In genomic region chr15:41162268-41162667, GRCm38 (mm10) we compare ENCODE assay signal across 8 mouse cellular contexts.
DNase-seq lines count a peak whose midpoint lies in the region; ATAC-seq and TF ChIP-seq lines count a peak whose summit lies in the region.

No protein-coding gene starts in this region.

- DNase-seq in hindbrain, postnatal 0 days (ENCODE audit: low spot score): peak; percentile 47
- peak; percentile 45 for DNase-seq in right cerebral cortex, adult 18-20 months
- no peak for DNase-seq in right cerebral cortex, postnatal 25 days
- no peak for DNase-seq in urinary bladder, postnatal 36 days (ENCODE audit: low spot score in 2 of 2)
- DNase-seq in liver, embryonic 11.5 days (ENCODE audit: low spot score): no peak

- 0 out of 2 replicates have a peak overlapping the region, but pooled peaks have one; percentile 10 for H3K4me3 ChIP-seq in hindbrain, postnatal 0 days (ENCODE audit: low read length)
- no peak overlapping the region for H3K4me3 ChIP-seq in hindbrain, embryonic 13.5 days
- no peak overlapping the region for H3K4me3 ChIP-seq in intestine, embryonic 15.5 days (replicated peaks)
- H3K4me3 ChIP-seq in stomach, embryonic 15.5 days (replicated peaks): no peak overlapping the region
- H3K4me3 ChIP-seq in liver, embryonic 11.5 days (ENCODE audit: low read depth, low read length): no peak overlapping the region

- WGBS in hindbrain, postnatal 0 days: 24% methylated on average over 8 of the region's 8 CpGs
- 37% methylated on average over 8 of the region's 8 CpGs for WGBS in hindbrain, embryonic 13.5 days
- WGBS in intestine, embryonic 15.5 days: 31% methylated on average over 8 of the region's 8 CpGs
- 33% methylated on average over 8 of the region's 8 CpGs for WGBS in stomach, embryonic 15.5 days
- 41% methylated on average over 8 of the region's 8 CpGs for WGBS in liver, embryonic 11.5 days

- H3K4me2 ChIP-seq in hindbrain, postnatal 0 days (ENCODE audit: low read depth, low read length): peak overlapping the region; percentile 43
- no peak overlapping the region for H3K4me2 ChIP-seq in hindbrain, embryonic 13.5 days
- H3K4me2 ChIP-seq in intestine, embryonic 15.5 days (replicated peaks): peak overlapping the region; percentile 3; the same call in 1 of the 2 replicates
- H3K4me2 ChIP-seq in stomach, embryonic 15.5 days: peak overlapping the region; percentile 10; the same call in 1 of the 2 replicates
- H3K4me2 ChIP-seq in liver, embryonic 11.5 days: no peak overlapping the region

- no peaks in the 10 kb centered on the region for H3K9me3 ChIP-seq in hindbrain, postnatal 0 days (ENCODE audit: low read length)
- no peaks in the 10 kb centered on the region for H3K9me3 ChIP-seq in hindbrain, embryonic 13.5 days
- H3K9me3 ChIP-seq in intestine, embryonic 15.5 days: no peaks in the 10 kb centered on the region
- no peaks in the 10 kb centered on the region for H3K9me3 ChIP-seq in stomach, embryonic 15.5 days
- no peaks in the 10 kb centered on the region for H3K9me3 ChIP-seq in liver, embryonic 11.5 days (ENCODE audit: control insufficient read depth, low read length)

- peak overlapping the region; percentile 58 for H3K27ac ChIP-seq in hindbrain, postnatal 0 days
- H3K27ac ChIP-seq in hindbrain, embryonic 13.5 days: no peak overlapping the region
- H3K27ac ChIP-seq in intestine, embryonic 15.5 days: no peak overlapping the region
- no peak overlapping the region for H3K27ac ChIP-seq in stomach, embryonic 15.5 days
- no peak overlapping the region for H3K27ac ChIP-seq in liver, embryonic 11.5 days (ENCODE audit: low read depth, low read length)

- no peak overlapping the region for H3K9ac ChIP-seq in hindbrain, postnatal 0 days (replicated peaks; ENCODE audit: low read length)
- H3K9ac ChIP-seq in hindbrain, embryonic 13.5 days: no peak overlapping the region
- H3K9ac ChIP-seq in intestine, embryonic 15.5 days: no peak overlapping the region
- no peak overlapping the region for H3K9ac ChIP-seq in stomach, embryonic 15.5 days
- no peak overlapping the region for H3K9ac ChIP-seq in liver, embryonic 11.5 days (ENCODE audit: low read depth, low read length)

- no peaks in the 10 kb centered on the region for H3K36me3 ChIP-seq in hindbrain, postnatal 0 days (ENCODE audit: insufficient read depth, low read length)
- H3K36me3 ChIP-seq in hindbrain, embryonic 13.5 days: no peaks in the 10 kb centered on the region
- H3K36me3 ChIP-seq in intestine, embryonic 15.5 days: no peaks in the 10 kb centered on the region
- no peaks in the 10 kb centered on the region for H3K36me3 ChIP-seq in stomach, embryonic 15.5 days
- no peaks in the 10 kb centered on the region for H3K36me3 ChIP-seq in liver, embryonic 11.5 days (ENCODE audit: control insufficient read depth, insufficient read depth, low read length)

- TF ChIP-seq CTCF in hindbrain, postnatal 0 days (IDR thresholded peaks at IDR 0.05; ENCODE audit: low read depth): no peak

- no peaks in the 10 kb centered on the region for H3K27me3 ChIP-seq in hindbrain, postnatal 0 days (ENCODE audit: insufficient read depth, low read length)
- H3K27me3 ChIP-seq in hindbrain, embryonic 13.5 days: no peaks in the 10 kb centered on the region
- no peaks in the 10 kb centered on the region for H3K27me3 ChIP-seq in intestine, embryonic 15.5 days (replicated peaks)
- H3K27me3 ChIP-seq in stomach, embryonic 15.5 days (replicated peaks): no peaks in the 10 kb centered on the region
- no peaks in the 10 kb centered on the region for H3K27me3 ChIP-seq in liver, embryonic 11.5 days (replicated peaks; ENCODE audit: control insufficient read depth, insufficient read depth, low read length)

- no peaks in the 10 kb centered on the region for H3K4me1 ChIP-seq in hindbrain, postnatal 0 days (ENCODE audit: insufficient read depth, low read length)
- no peaks in the 10 kb centered on the region; the same call in 1 of the 2 replicates for H3K4me1 ChIP-seq in hindbrain, embryonic 13.5 days (replicated peaks)
- no peaks in the 10 kb centered on the region for H3K4me1 ChIP-seq in intestine, embryonic 15.5 days (replicated peaks)
- H3K4me1 ChIP-seq in stomach, embryonic 15.5 days: no peaks in the 10 kb centered on the region
- no peaks in the 10 kb centered on the region for H3K4me1 ChIP-seq in liver, embryonic 11.5 days (replicated peaks; ENCODE audit: control insufficient read depth, insufficient read depth, low read length)

- ATAC-seq in hindbrain, postnatal 0 days: peak; percentile 61; the same call in 1 of the 2 replicates
- no peak for ATAC-seq in hindbrain, embryonic 13.5 days (ENCODE audit: low FRiP score)
- no peak for ATAC-seq in intestine, embryonic 15.5 days
- no peak for ATAC-seq in stomach, embryonic 15.5 days (ENCODE audit: insufficient read depth, low FRiP score, low read depth)
- ATAC-seq in liver, embryonic 11.5 days (replicated peaks; ENCODE audit: low FRiP score): no peak

Comparison
In these comparisons a context has a peak if more than half of its experiments do, and no peak if none do; other contexts are left out.
1. DNase-seq: peak in hindbrain, postnatal 0 days (single experiment) and right cerebral cortex, adult 18-20 months (single experiment); none in right cerebral cortex, postnatal 25 days (single experiment), urinary bladder, postnatal 36 days (0 of 2) and liver, embryonic 11.5 days (single experiment).
2. H3K4me2 ChIP-seq: peak in hindbrain, postnatal 0 days (single experiment), intestine, embryonic 15.5 days (single experiment) and stomach, embryonic 15.5 days (single experiment); none in hindbrain, embryonic 13.5 days (single experiment) and liver, embryonic 11.5 days (single experiment).